Mouse (Mus musculus): Measurements from ENCODE around the gene Hnrnpf. TPM values are rescaled to one million over a fixed set of nuclear protein-coding genes. Genes with fewer than 3 reads are reported as not detected.

The Hnrnpf gene
- total and polyA plus RNA-seq, 3 experiments, result 598 to 1,196 (median 790) TPM

DNA sequence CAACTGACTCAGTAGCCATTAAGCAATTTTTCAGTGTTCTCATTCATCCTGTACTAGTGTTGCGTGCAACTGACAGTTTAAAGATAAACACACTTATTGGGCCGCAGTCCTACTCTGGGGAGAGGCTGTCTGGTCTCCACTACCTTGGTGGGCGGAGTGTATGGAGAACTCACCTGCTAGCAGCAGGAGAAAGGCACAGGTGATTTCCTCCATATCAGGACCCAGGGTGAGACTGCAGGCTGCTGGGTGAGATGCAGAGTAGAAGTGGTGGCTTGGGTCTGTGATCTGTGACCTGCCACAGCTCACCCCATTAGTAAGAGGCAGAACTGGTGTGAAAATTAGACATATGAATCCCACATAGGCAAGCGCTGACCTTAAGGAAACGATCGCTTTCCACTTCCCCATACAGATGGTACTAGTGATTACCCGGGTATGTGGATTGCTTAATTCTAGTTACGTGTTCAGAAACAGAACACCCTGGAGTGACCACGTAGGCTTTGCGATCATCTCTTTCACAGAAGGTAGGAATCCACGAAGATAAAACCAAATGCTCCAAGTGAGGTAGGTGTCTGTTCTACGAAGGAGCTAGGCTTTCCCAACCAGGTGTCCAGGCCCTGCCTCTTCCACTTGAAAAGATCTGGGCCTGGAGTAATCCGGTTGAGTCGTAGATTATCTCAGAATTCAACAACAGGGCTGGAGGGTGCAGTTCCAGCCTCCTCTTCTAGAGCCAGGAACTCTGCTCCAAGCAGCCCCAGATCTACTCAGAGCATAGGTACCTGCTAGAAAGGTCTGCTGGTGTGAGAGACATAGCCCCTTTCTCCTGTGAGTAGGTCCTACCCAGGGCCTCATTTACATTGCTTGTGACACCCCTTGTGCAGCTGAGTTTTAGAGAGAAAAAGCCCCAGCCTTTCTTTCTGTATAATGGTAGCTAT, 35.8 kb downstream of the Hnrnpf start:
- H3K27me3 ChIP-seq (replicated peaks), result no peaks in the 10 kb centered on the region
- H3K9ac ChIP-seq (ENCODE audit: insufficient read depth, low read depth), result no peak overlapping the region
- H3K27ac ChIP-seq (ENCODE audit: insufficient read depth, low read depth), result no peak overlapping the region
- dilution Hi-C loops (cut with MboI; ENCODE audit: extremely low pct_ligation_motif_present, extremely low pct_unique_long_range_greater_than_20kb, low sequenced_read_pairs) (no loop called here), in situ Hi-C loops (cut with MboI; ENCODE audit: low pct_ligation_motif_present, low pct_unique_long_range_greater_than_20kb, low sequenced_read_pairs) (no loop called here)
- DNase-seq (ENCODE audit: extremely low read depth), result no peak
- no peaks in the 10 kb centered on the region for H3K79me2 ChIP-seq (replicated peaks; ENCODE audit: control insufficient read depth, extremely low read depth, insufficient read depth, poor library complexity, severe bottlenecking)
- H3K9me3 ChIP-seq (replicated peaks; ENCODE audit: low read length), result no peaks in the 10 kb centered on the region
- H3K4me3 ChIP-seq (replicated peaks in 1 of 3; ENCODE audit: low read depth in 2 of 3, low read length in 2 of 3, poor library complexity in 1 of 3), result no peak overlapping the region
- no peak overlapping the region for H3K4me2 ChIP-seq (ENCODE audit: insufficient read depth, low read depth, poor library complexity, severe bottlenecking)
- TF ChIP-seq MYC (IDR thresholded peaks at IDR 0.05; ENCODE audit: low read depth, low read length) (no peak), CHD2 (IDR thresholded peaks at IDR 0.05; ENCODE audit: low read length) (no peak), USF2 (conservative IDR thresholded peaks at IDR 0.05; ENCODE audit: low read depth, low read length) (no peak), PAX5 (IDR thresholded peaks at IDR 0.05; ENCODE audit: low read length) (no peak), MXI1 (IDR thresholded peaks at IDR 0.05; ENCODE audit: low read depth, low read length) (no peak), POLR2A (IDR thresholded peaks at IDR 0.05; ENCODE audit: low read depth, low read length) (no peak), USF1 (IDR thresholded peaks at IDR 0.05; ENCODE audit: low read depth, low read length) (no peak), CHD1 (IDR thresholded peaks at IDR 0.05; ENCODE audit: low read depth, low read length) (no peak)
- peaks cover 0 to 8% of the 10 kb centered on the region in 2 experiments for H3K36me3 ChIP-seq (replicated peaks in 1 of 2; ENCODE audit: control insufficient read depth in 1 of 2, insufficient read depth in 1 of 2, low read length in 1 of 2)
- H3K4me1 ChIP-seq (ENCODE audit: control insufficient read depth in 1 of 2, insufficient read depth in 2 of 2), result peaks cover 0 to 12% of the 10 kb centered on the region in 2 experiments; a peak in 2 of 4 replicates

GRCm38 (mm10) chr6:117937222-117937932, 37.3 kb downstream of the Hnrnpf start, which contains the start of gene Fxyd4:
Gene Fxyd4, minus strand, starts transcription at chr6:117937692.
- H3K4me3 ChIP-seq (replicated peaks in 1 of 3; ENCODE audit: low read depth in 2 of 3, low read length in 2 of 3, poor library complexity in 1 of 3), result no peak within 1 kb of the TSS
- in situ Hi-C loops (cut with MboI; ENCODE audit: low pct_ligation_motif_present, low pct_unique_long_range_greater_than_20kb, low sequenced_read_pairs), result no loop called here
- H3K9me3 ChIP-seq (replicated peaks; ENCODE audit: low read length), result no peaks in the 10 kb centered on the region
- no peak within 1 kb of the TSS for H3K27ac ChIP-seq (ENCODE audit: insufficient read depth, low read depth)
- H3K4me2 ChIP-seq (ENCODE audit: insufficient read depth, low read depth, poor library complexity, severe bottlenecking), result no peak within 1 kb of the TSS
- H3K4me1 ChIP-seq (ENCODE audit: control insufficient read depth in 1 of 2, insufficient read depth in 2 of 2), result peaks cover 0 to 11% of the 10 kb centered on the region in 2 experiments; a peak in 2 of 4 replicates
- no peak within 1 kb of the TSS for H3K9ac ChIP-seq (ENCODE audit: insufficient read depth, low read depth)
- TF ChIP-seq GABPA (IDR thresholded peaks at IDR 0.05; ENCODE audit: insufficient replicate concordance, low read depth, low read length), result no peak
- no peak for TF ChIP-seq CHD1 (IDR thresholded peaks at IDR 0.05; ENCODE audit: low read depth, low read length)
- TF ChIP-seq ZC3H11A (IDR thresholded peaks at IDR 0.05; ENCODE audit: low read depth, low read length), result no peak
- TF ChIP-seq ELF1 (IDR thresholded peaks at IDR 0.05; ENCODE audit: low read depth, low read length), result no peak
- TF ChIP-seq NRF1 (IDR thresholded peaks at IDR 0.05; ENCODE audit: low read depth, low read length), result no peak
- no peak for TF ChIP-seq UBTF (IDR thresholded peaks at IDR 0.05; ENCODE audit: low read depth, low read length)
- no peak for TF ChIP-seq SMC3 (IDR thresholded peaks at IDR 0.05; ENCODE audit: low read depth, low read length)
- TF ChIP-seq MEF2A (IDR thresholded peaks at IDR 0.05; ENCODE audit: borderline replicate concordance, low read depth, low read length), result no peak
- TF ChIP-seq MYC (IDR thresholded peaks at IDR 0.05; ENCODE audit: low read depth, low read length), result no peak
- TF ChIP-seq NELFE (IDR thresholded peaks at IDR 0.05; ENCODE audit: low read depth, low read length), result no peak
- TF ChIP-seq KAT2A (IDR thresholded peaks at IDR 0.05; ENCODE audit: insufficient replicate concordance, low read length), result no peak
- TF ChIP-seq RCOR1 (conservative IDR thresholded peaks at IDR 0.05; ENCODE audit: low read depth, low read length), result no peak
- no peak for TF ChIP-seq MAFK (IDR thresholded peaks at IDR 0.05; ENCODE audit: insufficient replicate concordance, low read length)
- no peak for TF ChIP-seq BHLHE40 (IDR thresholded peaks at IDR 0.05; ENCODE audit: low read depth, low read length)
- TF ChIP-seq JUND (conservative IDR thresholded peaks at IDR 0.05; ENCODE audit: low read depth, low read length), result no peak
- TF ChIP-seq RAD21 (IDR thresholded peaks at IDR 0.05; ENCODE audit: low read depth, low read length), result no peak
- no peak for TF ChIP-seq ZKSCAN1 (IDR thresholded peaks at IDR 0.05; ENCODE audit: borderline replicate concordance, low read depth, low read length)
- no peak for TF ChIP-seq ZMIZ1 (IDR thresholded peaks at IDR 0.05; ENCODE audit: low read depth, low read length)
- H3K36me3 ChIP-seq (replicated peaks in 1 of 2; ENCODE audit: control insufficient read depth in 1 of 2, insufficient read depth in 1 of 2, low read length in 1 of 2), result peaks cover 0 to 7% of the 10 kb centered on the region in 2 experiments
- no peak for DNase-seq (ENCODE audit: extremely low read depth)
- dilution Hi-C loops (cut with MboI; ENCODE audit: extremely low pct_ligation_motif_present, extremely low pct_unique_long_range_greater_than_20kb, low sequenced_read_pairs), result no loop called here
- H3K27me3 ChIP-seq (replicated peaks), result no peaks in the 10 kb centered on the region
- H3K79me2 ChIP-seq (replicated peaks; ENCODE audit: control insufficient read depth, extremely low read depth, insufficient read depth, poor library complexity, severe bottlenecking), result no peaks in the 10 kb centered on the region

All from CH12.LX (cell line).